Mouse (Mus musculus): ENCODE data around the gene Ten1. TPM values are rescaled to one million over a fixed set of nuclear protein-coding genes. Genes with fewer than 3 reads are reported as not detected.

Ten1 gene
- total RNA-seq, 2 experiments from 2014 or later, result 42.9 to 53.7 TPM

- DNase-seq (ENCODE audit: low spot score in 2 of 2), result no peak
Measured at GRCm38 (mm10) chr11:116232427-116232826, 33.8 kb downstream of the Ten1 start.

GRCm38 (mm10) chr11:116234901-116235300, 36.2 kb downstream of the Ten1 start:
- DNase-seq (ENCODE audit: low spot score in 2 of 2), result no peak

DNA sequence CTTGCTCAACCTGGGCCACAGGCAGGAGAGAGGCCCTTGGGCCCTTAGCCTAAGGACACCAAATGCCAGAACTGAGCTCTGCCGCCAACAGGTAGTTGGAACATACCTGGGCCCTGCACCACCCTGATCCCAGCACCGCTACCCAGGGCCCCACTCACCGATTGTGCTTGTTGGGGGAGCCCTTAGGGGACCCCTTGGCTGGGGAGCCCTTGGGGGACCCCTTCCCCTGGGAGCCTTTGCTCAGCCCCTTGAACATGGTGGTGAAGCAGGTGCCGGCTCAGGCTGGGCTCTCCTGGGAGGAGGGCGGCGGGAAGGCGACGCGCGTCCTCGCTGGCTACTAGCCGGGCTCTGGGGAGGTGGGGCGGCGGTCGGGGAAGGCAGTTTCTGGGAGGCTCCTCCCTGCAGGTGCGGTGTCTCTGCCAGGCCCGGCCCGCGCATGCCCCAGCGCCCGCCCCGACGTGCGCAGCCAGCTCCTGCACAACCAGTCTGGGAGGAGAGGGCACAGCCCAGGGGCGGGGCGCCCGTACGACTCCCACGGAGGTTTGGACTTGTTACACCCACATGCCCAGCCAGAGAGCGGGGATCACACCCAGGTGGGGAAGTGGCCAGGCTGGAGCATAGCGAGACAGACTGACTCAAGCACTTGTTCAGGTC, 39.2 kb downstream of the Ten1 start, which contains the start of gene Evpl:
TSS of gene Evpl (minus strand) at position 336 of the 654 bp plus-strand sequence.
- DNase-seq (ENCODE audit: low spot score in 2 of 2), result no peak

- no peak for DNase-seq (ENCODE audit: low spot score in 2 of 2)
Measured at GRCm38 (mm10) chr11:116239797-116240196, 41.1 kb downstream of the Ten1 start.

GRCm38 (mm10) chr11:116241744-116242235, 43.1 kb downstream of the Ten1 start:
- DNase-seq (ENCODE audit: low spot score in 2 of 2), result no peak

- no peak for DNase-seq (ENCODE audit: low spot score in 2 of 2)
Measured at GRCm38 (mm10) chr11:116244580-116244979, 45.9 kb downstream of the Ten1 start.

- no peak for DNase-seq (ENCODE audit: low spot score in 2 of 2)
Measured at GRCm38 (mm10) chr11:116245616-116246015, 47.0 kb downstream of the Ten1 start.

DNA sequence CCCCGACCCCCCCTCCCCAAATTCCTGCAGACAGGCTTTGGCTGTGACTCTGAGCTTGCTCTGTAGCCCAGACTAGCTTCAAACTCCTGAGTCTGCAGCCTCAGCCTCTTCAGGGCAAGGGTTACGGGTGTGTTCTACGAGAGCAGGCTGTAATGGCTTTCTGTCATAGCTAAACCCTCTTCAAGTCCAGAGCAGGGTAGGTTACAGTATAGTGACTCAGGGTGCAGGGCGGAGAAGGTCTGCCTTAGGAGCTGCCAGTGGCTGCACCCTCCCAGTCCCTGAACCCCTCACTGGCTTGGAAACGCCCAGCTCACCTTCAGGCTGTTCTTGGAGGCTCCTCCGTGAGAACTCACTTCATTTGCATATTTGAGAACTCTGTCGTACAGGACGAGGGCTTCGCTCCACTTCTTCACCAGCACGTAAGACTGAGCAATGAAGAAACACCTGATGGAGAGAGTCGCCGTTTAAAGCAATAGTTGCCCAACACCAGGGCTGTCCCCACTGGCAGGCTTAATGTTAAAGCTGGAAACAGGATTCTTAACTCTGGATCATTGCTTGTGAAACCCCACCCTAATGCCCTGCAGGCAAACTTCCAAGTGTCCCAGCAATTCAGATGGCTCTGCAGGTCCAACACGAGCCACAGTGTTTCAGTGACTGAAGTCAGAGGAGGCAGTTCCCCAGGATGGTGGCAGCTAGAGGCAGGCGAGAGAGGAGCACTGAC, 49.0 kb downstream of the Ten1 start:
- DNase-seq (ENCODE audit: low spot score in 2 of 2), result no peak

DNA sequence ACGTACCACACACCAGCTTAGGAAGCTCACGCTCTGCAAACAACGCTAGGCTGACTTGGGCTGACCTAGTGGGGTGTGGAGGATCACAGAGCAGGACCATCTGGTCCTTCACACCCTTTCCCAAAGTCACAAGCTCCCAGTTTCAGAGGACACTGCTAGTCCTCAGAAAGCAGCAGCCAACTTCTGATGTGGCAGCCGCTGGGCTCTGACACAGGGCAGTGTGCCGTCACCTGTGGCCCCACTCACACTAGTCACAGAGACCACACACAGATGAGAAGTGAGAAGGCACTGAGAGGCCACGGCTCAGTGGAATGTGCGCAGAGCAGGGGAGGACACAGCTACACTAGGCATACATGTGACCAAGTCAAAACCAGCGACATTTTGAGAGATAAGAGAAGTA, 52.2 kb downstream of the Ten1 start:
- DNase-seq (ENCODE audit: low spot score in 2 of 2), result no peak

- DNase-seq (ENCODE audit: low spot score in 2 of 2), result no peak
Measured at GRCm38 (mm10) chr11:116253076-116253600, 54.5 kb downstream of the Ten1 start.

GRCm38 (mm10) chr11:116254627-116255026, 56.0 kb downstream of the Ten1 start:
- no peak for DNase-seq (ENCODE audit: low spot score in 2 of 2)

DNA sequence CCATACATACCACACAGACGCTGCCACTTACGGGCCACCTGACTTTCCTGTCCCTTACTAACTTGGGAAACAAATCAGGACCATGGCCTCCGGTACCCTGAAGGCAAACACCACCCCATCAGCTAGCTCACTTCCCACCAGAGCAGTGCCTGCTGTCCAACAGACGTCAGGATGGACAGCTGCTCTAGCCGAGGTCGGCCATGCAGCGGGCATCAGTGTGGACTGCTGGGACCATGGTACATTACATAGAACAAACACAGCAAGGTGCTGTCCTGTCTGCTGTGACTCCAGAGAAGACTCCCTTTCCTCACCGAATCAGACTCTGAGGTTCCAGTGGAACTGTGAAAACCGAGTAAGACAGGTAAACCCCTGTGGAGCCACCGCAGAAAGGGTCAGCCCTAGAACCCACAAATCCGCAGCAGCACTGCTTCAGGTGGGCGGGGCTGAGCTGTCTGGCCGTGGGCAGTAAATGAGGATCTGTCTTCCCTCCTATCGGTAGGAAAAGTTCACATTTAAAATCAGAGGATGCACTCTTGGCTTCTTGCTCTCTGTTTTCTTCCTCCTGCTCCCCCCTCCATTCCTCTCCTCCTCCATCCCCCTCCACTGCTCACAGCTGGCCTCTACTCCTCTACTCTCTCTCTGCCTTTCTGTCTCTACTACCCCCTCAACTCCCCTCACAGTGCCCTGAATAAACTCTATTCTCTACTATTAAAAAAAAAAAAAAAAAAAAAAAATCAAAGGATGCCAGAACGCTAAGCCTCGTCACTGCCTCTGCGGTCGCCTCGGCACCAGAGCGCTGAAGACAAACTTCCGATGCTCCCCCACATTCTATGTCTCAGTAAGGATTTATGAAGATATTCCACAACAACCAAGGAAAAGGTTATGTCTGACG, 56.7 kb downstream of the Ten1 start:
- no peak for DNase-seq (ENCODE audit: low spot score in 2 of 2)

DNA sequence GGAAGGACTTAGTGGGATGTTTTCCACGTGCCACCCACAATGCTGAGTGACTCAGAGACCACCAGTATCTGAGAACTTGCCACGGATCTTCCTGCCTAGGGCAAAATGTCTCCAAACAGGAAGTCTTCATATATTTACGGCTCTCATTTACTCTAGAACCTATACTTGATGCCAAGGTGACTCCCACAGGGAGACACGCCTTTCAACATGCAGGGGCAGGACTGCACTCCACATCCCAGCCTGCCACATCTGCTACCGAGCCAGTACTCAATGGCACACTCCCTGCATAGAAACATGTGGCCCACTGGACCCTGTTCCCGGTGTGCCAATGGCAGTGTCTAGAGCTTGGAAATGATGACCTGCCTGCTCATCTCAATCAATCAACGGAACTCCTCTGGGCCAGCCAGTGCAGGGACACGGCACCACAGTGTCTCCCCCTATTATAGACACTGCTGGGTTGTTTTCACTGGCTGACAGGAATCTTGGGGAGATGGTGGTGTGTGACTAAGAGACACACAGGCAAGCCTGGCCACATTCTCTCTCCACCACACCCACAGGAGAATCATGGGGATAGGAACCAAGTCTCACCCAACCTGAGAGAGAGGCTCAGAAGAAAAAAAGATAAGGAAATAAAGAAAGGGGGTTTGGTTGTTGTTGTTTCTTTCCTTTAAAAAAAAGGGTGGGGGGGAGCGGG, 57.5 kb downstream of the Ten1 start:
- DNase-seq (ENCODE audit: low spot score in 2 of 2), result no peak

- no peak for DNase-seq (ENCODE audit: low spot score in 2 of 2)
Measured at GRCm38 (mm10) chr11:116259461-116259860, 60.8 kb downstream of the Ten1 start.

- no peak for DNase-seq (ENCODE audit: low spot score in 2 of 2)
Measured at GRCm38 (mm10) chr11:116260259-116260658, 61.6 kb downstream of the Ten1 start.

Other genes starting within 250 kb of the Ten1 start
- 1 to 10 TPM; 1.4 to 2.2 TPM for gene Itgb4, start 224.1 kb upstream of the Ten1 start, total RNA-seq (2021)
- gene Galk1, start 186.1 kb upstream of the Ten1 start, total RNA-seq (2021), result 10 to 100 TPM; 14.6 to 16.9 TPM
- gene H3f3b, start 170.9 kb upstream of the Ten1 start, total RNA-seq (2021), result 100 to 1,000 TPM; 338 to 355 TPM
- 10 to 100 TPM; 22.0 to 25.3 TPM for gene Unk, start 168.5 kb upstream of the Ten1 start, total RNA-seq (2021)
- 1 to 10 TPM; 1.3 to 2.1 TPM for gene Unc13d, start 120.9 kb upstream of the Ten1 start, total RNA-seq (2021)
- gene Wbp2, start 111.9 kb upstream of the Ten1 start, total RNA-seq (2021), result 100 to 1,000 TPM; 287 to 295 TPM
- 1 to 10 TPM; 5.7 to 7.8 TPM for gene Trim47, start 71.6 kb upstream of the Ten1 start, total RNA-seq (2021)
- gene Trim65, start 67.7 kb upstream of the Ten1 start, total RNA-seq (2021), result 1 to 10 TPM; 6.0 to 6.6 TPM
- gene Mrpl38, start 60.0 kb upstream of the Ten1 start, total RNA-seq (2021), result 10 to 100 TPM; 55.3 to 63.7 TPM
- 100 to 1,000 TPM in 1 of 2 experiments, 10 to 100 TPM in 1; 87.9 to 102 TPM for gene Fbf1, start 30.7 kb upstream of the Ten1 start, total RNA-seq (2021)
- gene Acox1, start 190 bp downstream of the Ten1 start, total RNA-seq (2021), result 100 to 1,000 TPM; 123 to 125 TPM
- under 1 TPM; 0.44 to 0.72 TPM for gene Evpl, start 39.2 kb downstream of the Ten1 start, total RNA-seq (2021)
- gene Srp68, start 75.4 kb downstream of the Ten1 start, total RNA-seq (2021), result 10 to 100 TPM; 52.0 to 55.7 TPM
- gene Galr2, start 82.1 kb downstream of the Ten1 start, total RNA-seq (2021), result not detected
- 10 to 100 TPM; 76.5 to 77.8 TPM for gene Exoc7, start 108.4 kb downstream of the Ten1 start, total RNA-seq (2021)
- 10 to 100 TPM in 1 of 2 experiments, 1 to 10 TPM in 1; 6.9 to 13.4 TPM for gene Foxj1, start 136.5 kb downstream of the Ten1 start, total RNA-seq (2021)
- 100 to 1,000 TPM; 236 to 242 TPM for gene Rnf157, start 214.2 kb downstream of the Ten1 start, total RNA-seq (2021)
- 10 to 100 TPM; 38.7 to 41.4 TPM for gene Ubald2, start 235.2 kb downstream of the Ten1 start, total RNA-seq (2021)